Mouse (Mus musculus) T-cell, adult 66 days (primary cell): ENCODE measurements around the gene Tpm3. TPM values are rescaled to one million over a fixed set of nuclear protein-coding genes. Genes with fewer than 3 reads are reported as not detected.

Source experiments
- total RNA-seq, 2 experiments: library from RNA; stranded (reverse); gene quantifications; 3 replicates in 1 of 2; 4 replicates in 1 of 2; pipeline ENCODE4 v1.2.4; 2023

Tpm3 gene
- total RNA-seq, result 100 to 1,000 TPM; 548 to 572 TPM

DNA sequence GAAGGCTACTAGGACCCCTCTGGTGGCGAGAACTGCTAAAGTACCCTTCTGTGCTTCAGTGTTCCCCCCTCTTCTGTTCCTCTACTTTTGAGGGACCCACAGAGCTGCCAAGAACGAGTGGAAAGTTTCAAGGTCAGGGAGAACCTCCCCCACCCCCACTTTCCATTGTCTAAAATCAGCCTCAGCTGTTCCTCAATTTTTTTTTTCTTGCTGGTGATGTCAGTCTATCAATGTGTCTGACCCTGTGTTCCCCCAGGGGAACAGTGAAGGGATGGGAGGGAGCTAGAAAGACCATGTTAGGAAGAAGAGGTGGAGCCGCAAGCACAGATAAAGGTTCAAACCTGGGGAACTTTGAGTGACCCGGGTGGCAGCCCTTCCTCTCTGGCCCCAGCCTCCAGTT is at the start of gene Tpm3:
TSS of gene Tpm3 (plus strand) at position 356 of the 400 bp plus-strand sequence.

DNA sequence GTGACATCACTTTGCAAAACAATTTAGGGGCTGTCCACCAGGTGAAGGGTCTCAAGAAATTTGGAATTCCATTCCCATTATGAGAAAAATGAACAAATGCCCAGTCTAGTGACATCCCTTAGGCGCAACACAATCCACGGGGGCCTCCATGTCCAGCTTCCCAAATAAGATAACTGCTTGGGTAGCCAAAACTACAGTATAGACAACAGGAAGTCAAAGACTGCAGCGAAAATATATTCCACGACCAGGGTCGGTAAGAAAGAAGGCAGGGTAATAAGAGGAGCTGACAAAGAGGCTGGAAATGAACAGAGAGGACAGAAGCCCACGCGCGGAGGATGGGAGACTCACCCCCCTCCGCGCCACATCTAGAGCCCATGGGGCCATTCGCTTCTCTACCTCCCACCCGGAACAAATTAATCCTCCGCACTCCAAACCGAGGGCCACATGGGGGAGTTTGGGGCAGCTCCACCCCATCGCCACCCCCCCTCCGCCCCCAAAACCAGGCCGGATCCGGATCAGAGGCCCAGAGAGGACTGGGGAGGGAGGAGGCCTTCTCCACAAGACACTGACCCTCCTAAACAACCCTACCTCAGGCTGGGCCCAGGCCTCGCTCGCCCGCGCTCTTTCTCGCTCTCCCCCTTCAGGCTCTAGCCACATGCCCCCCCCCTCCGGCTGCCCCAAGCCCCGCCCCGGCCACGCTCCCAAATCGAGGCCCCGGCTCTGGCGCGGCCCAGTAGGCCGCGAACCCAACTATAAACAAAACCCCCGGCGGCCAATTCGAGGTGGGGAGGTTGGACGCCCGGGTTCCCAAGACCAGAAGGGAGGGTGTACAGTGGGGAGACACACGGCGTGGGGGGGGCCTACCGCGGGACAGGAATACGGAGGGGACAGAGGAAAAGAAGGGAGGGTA is 20.8 kb upstream of the Tpm3 start, which contains the start of gene 4933434E20Rik:
TSS of gene 4933434E20Rik (plus strand) at position 196 of the 910 bp plus-strand sequence.

DNA sequence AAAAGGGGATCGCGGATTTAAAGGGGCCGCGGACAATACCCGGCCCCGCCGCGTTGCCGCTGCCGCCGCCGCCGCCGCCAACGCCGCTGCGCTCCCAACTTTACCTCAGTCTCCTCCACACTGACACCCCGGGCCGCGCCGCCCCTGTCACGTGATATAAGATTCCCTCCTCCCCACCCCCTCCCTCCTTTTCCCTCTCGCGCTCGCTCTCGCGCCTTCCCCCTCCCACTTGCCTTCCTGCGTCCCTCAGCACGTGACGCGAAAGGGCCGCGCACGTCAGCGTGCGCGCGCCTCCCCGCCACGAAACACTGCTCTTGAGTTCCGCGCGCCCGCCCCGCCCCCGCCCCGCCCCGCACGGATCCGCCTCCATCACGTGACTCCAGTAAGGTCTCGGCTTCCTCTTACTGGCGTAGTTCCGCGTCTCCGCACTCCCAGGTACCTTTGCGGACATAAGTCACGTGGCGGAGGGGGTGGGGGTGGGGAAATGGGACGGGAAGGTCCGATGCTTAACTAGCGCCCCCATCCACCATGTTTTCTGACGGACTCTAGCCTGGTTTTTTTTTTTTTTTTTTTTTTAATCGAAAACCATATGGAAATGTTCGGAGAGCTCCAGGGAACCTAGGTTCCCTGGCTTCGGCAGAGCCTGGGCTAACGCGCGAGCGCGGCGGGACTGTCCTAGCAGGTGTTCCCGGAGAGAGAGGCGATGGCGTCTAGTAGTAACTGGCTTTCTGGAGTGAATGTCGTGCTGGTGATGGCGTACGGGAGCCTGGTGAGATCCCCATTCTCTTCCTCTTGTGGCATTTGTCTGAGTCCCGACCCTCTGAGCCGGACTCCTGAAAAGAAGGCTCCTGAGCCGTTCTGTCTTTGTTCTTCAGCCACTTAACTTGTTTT is 19.9 kb upstream of the Tpm3 start, which contains the start of gene Ubap2l:
TSS of gene Ubap2l (minus strand) at position 278 of the 891 bp plus-strand sequence.

DNA sequence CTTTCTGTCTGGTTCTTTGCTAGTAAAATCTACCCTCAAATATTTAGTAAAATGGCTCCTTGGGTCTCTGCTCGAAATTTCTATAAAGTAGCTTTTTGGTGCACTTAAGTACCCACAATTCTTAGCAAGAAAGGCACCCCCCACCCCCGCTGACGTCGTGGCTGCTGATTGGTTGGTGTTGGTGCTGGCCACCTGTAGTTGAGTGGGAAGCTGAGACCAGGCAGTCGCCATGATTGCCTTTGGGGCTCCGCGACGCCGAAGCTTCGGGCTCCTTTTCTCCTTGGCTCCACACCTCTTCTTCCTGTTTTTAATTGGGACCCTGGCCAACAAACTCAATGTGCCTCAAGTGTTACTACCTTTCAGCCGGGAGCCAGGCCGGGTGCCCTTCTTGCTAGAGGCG is 31.5 kb downstream of the Tpm3 start, which contains the start of gene Nup210l:
TSS of gene Nup210l (plus strand) at position 195 of the 400 bp plus-strand sequence.

Other genes with a start within 250 kb of the Tpm3 start
- gene She, start 241.3 kb upstream of the Tpm3 start, total RNA-seq, result 1 to 10 TPM; 2.0 TPM
- gene Il6ra, start 159.5 kb upstream of the Tpm3 start, total RNA-seq, result 100 to 1,000 TPM; 123 to 140 TPM
- 100 to 1,000 TPM; 134 to 136 TPM for gene Atp8b2, start 109.1 kb upstream of the Tpm3 start, total RNA-seq
- gene Hax1, start 73.9 kb upstream of the Tpm3 start, total RNA-seq, result 10 to 100 TPM; 54.0 to 60.6 TPM
- 100 to 1,000 TPM in 1 of 2 experiments, 10 to 100 TPM in 1; 94.8 to 103 TPM for gene 4933434E20Rik, start 21.0 kb upstream of the Tpm3 start, total RNA-seq
- 100 to 1,000 TPM; 237 to 253 TPM for gene Ubap2l, start 20.0 kb upstream of the Tpm3 start, total RNA-seq
- gene Nup210l, start 31.5 kb downstream of the Tpm3 start, total RNA-seq, result 1 to 10 TPM; 1.1 TPM
- gene Rps27, start 141.0 kb downstream of the Tpm3 start, total RNA-seq, result over 10,000 TPM; 10,955 to 11,849 TPM
- not detected for gene Rab13, start 141.0 kb downstream of the Tpm3 start, total RNA-seq
- gene Jtb, start 158.9 kb downstream of the Tpm3 start, total RNA-seq, result 10 to 100 TPM; 63.9 to 76.8 TPM
- gene Creb3l4, start 170.9 kb downstream of the Tpm3 start, total RNA-seq, result not detected
- 10 to 100 TPM; 25.3 to 28.3 TPM for gene Slc39a1, start 175.5 kb downstream of the Tpm3 start, total RNA-seq
- gene Crtc2, start 181.5 kb downstream of the Tpm3 start, total RNA-seq, result 100 to 1,000 TPM in 1 of 2 experiments, 10 to 100 TPM in 1; 97.9 to 123 TPM
- gene Dennd4b, start 192.5 kb downstream of the Tpm3 start, total RNA-seq, result 10 to 100 TPM; 73.7 to 80.7 TPM
- gene Gatad2b, start 220.5 kb downstream of the Tpm3 start, total RNA-seq, result 100 to 1,000 TPM; 109 to 114 TPM